Mouse (Mus musculus): Measurements from ENCODE around the gene Cox10.

DNA sequence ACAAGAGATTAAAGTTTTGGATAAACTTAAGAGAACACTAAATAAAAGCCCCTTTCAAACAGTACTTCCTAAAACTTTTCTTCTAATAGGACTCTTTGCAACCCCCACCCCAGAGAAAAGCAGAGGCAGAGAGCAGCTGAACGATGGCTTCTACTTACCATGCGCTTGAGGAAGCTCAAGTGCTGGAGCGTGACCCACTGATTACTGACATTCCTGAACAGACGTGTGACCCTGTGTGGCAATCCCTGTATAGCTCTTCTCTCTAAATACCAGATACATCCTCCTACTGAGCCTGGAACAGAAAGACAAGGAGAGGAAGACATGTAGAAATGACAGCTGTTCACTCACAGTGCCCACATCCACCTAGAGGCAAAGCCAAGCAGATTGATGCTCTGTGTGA is 5.9 kb downstream of the Cox10 start:
- TF ChIP-seq TAL1 (IDR thresholded peaks at IDR 0.05; ENCODE audit: low read length) (no peak), GATA1 (IDR thresholded peaks at IDR 0.05; ENCODE audit: low read length) (no peak)
